ENCODE assay signal across 11 mouse cellular contexts in genomic region chr6:34334673-34335072, GRCm38 (mm10).
"Had no signal": no experiment of that assay in that cellular context is flagged by ENCODE, and none has a peak within 500 bp of the region (broad histone marks: within the 10 kb centered on the region; RNA-seq: fewer than 3 reads in every experiment).

No protein-coding gene starts in this region.

- H3K27ac ChIP-seq: limb, embryonic 15.5 days; liver, embryonic 12.5 days; midbrain, embryonic 12.5 days; stomach, postnatal 0 days had no signal

- DNase-seq: kidney, postnatal 10 days; layer of hippocampus, adult 9-11 months; layer of hippocampus, postnatal 36 days; thymus, adult 2 months; thymus, postnatal 25 days had no signal

- H3K4me3 ChIP-seq: limb, embryonic 15.5 days; liver, embryonic 12.5 days; midbrain, embryonic 12.5 days had no signal

- H3K9ac ChIP-seq: limb, embryonic 15.5 days; liver, embryonic 12.5 days; midbrain, embryonic 12.5 days had no signal

- ATAC-seq: inflammation-experienced regulatory T-cells, adult 6 months; intestine, postnatal 0 days; liver, embryonic 12.5 days had no signal

- H3K36me3 ChIP-seq: limb, embryonic 15.5 days; liver, embryonic 12.5 days; midbrain, embryonic 12.5 days had no signal

- H3K27me3 ChIP-seq: limb, embryonic 15.5 days; liver, embryonic 12.5 days; midbrain, embryonic 12.5 days had no signal

- H3K9me3 ChIP-seq: limb, embryonic 15.5 days; liver, embryonic 12.5 days; midbrain, embryonic 12.5 days had no signal

- H3K4me1 ChIP-seq: limb, embryonic 15.5 days; liver, embryonic 12.5 days; midbrain, embryonic 12.5 days had no signal

- H3K4me2 ChIP-seq: limb, embryonic 15.5 days; liver, embryonic 12.5 days; midbrain, embryonic 12.5 days had no signal
